Mouse (Mus musculus): ENCODE data around the gene Lingo1. TPM values are rescaled to one million over a fixed set of nuclear protein-coding genes. Genes with fewer than 3 reads are reported as not detected.

Lingo1 gene
- polyA plus RNA-seq, 1 experiment, result not detected

DNA sequence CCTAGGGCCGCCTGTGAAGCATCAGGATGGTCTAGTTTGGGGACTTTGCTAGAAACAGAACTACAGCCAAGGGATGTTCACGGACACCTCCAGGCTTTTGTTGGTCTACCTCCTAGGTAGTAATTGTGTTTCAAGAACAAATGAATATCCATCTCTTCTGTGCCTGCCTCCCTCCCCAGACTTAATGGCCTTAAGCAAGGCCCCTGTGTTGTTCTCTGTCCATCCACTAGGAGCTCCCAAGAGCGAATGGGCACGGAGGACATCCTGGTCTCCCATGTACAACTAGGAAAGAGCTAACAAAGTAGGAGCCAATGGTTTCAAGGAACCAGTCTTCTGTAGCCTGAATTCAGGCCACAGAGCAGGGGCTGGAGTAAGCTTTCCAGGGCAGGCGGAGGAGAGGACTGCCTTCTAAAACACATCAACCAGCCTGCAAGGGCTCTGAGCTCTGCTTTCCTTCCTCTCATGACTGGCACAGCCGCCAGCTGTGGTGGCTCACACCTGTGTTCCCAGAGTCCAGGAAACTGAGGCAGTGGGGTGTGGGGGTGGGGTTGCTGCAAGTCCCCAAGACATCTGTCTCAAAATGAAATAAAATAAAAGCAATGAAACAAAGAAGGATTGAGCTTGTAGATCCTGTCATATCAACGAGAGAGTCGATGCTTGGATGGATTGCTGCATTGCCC is 157.9 kb downstream of the Lingo1 start:
- TF ChIP-seq POLR2A (IDR thresholded peaks at IDR 0.05; ENCODE audit: borderline replicate concordance, low read depth, low read length) (no peak), CTCF (IDR thresholded peaks at IDR 0.05; ENCODE audit: low read depth, low read length) (no peak)

DNA sequence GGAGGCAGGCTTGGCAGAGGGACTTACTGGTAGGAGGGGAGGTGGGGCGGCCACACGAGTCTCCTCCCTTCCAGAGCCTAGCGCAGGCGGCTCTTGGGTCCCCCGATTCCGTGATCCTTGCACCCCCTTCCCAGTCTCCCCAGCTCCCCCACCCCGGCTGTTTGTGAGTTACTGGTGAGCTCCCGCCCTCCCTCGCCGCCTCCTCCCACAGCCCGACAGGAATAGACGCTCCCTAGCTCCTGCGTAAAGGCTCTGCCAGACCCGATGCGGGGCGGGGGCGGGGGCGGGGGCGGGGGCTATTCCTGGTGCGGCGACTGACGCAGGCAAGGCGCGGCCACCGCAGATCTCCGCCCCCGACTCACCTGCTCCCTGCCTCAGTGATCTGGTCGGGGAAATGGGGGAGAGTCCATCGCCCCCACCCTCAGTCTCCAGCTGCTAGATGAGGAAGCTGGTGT is 158.8 kb downstream of the Lingo1 start:
- no peaks in the 10 kb centered on the region for H3K4me1 ChIP-seq (ENCODE audit: control insufficient read depth, insufficient read depth, low read length)
- no peak overlapping the region for H3K27ac ChIP-seq (ENCODE audit: insufficient read depth, low read depth, low read length)
- TF ChIP-seq CTCF (IDR thresholded peaks at IDR 0.05; ENCODE audit: low read depth, low read length) (no peak), POLR2A (IDR thresholded peaks at IDR 0.05; ENCODE audit: borderline replicate concordance, low read depth, low read length) (no peak)
- H3K4me3 ChIP-seq (ENCODE audit: insufficient read depth, low read length), result no peak overlapping the region

More for the DNA sequence above, 157.9 kb downstream of the Lingo1 start:
- no peaks in the 10 kb centered on the region for H3K4me1 ChIP-seq (ENCODE audit: control insufficient read depth, insufficient read depth, low read length)
- H3K4me3 ChIP-seq (ENCODE audit: insufficient read depth, low read length), result no peak overlapping the region
- no peak overlapping the region for H3K27ac ChIP-seq (ENCODE audit: insufficient read depth, low read depth, low read length)

DNA sequence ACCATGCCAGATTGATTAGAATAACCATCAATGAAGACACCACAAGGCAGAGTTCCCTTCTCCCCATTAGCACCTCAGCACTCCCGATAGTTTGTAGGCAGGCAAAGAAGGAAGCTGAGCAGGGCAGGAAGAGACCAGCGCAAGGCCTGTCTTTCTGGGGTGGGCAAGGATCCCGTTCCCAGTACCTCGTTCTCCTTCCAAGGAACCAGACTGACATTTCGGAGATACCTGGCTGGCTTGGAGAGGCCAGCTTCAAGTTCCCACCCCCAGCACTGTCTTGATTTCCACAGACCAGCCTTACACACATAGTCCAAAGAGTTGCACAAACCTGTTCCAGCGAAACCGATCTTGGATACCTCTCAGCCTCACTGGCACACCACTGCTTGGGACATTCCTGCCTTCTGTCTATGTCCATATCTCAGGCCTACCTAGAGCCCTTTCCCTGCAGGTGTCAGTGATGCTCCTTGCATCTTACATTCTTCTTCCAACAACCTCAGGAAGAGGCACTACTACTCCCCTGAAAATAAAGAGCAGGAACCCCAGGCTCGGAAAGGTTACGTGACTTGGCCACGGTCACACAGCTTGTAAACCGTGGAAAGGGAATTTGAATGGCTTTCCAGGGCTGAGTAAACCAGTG is 159.4 kb downstream of the Lingo1 start:
- Histone ChIP-seq H3K4me1 (ENCODE audit: control insufficient read depth, insufficient read depth, low read length) (no peaks in the 10 kb centered on the region), H3K27ac (ENCODE audit: insufficient read depth, low read depth, low read length) (no peak overlapping the region), H3K4me3 (ENCODE audit: insufficient read depth, low read length) (no peak overlapping the region)
- TF ChIP-seq CTCF (IDR thresholded peaks at IDR 0.05; ENCODE audit: low read depth, low read length) (no peak), POLR2A (IDR thresholded peaks at IDR 0.05; ENCODE audit: borderline replicate concordance, low read depth, low read length) (no peak)

DNA sequence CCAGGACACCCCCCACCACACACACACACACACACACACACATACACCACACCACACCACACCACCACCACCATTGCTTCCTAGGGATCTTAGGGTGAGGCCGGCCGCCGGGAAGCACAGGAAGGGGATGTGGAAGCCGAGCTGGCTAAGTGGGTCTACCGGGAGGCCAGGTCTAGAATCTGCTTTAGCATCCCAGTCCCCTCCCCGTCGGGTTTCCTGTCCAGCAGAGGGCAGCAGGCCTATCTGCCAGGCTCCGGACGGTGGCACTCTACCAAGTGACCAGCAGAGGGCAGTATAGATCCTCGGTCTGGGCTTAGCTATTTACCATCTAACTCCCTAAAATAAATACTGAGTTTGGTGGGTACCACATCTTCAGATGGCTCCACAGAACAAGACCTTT is 160.1 kb downstream of the Lingo1 start:
- Histone ChIP-seq H3K27ac (ENCODE audit: insufficient read depth, low read depth, low read length) (no peak overlapping the region), H3K4me3 (ENCODE audit: insufficient read depth, low read length) (no peak overlapping the region; the same call in 1 of the 2 replicates), H3K4me1 (ENCODE audit: control insufficient read depth, insufficient read depth, low read length) (no peaks in the 10 kb centered on the region)
- TF ChIP-seq CTCF (IDR thresholded peaks at IDR 0.05; ENCODE audit: low read depth, low read length), result peak; percentile 100
- TF ChIP-seq POLR2A (IDR thresholded peaks at IDR 0.05; ENCODE audit: borderline replicate concordance, low read depth, low read length), result no peak

GRCm38 (mm10) chr9:56635498-56636121 is 160.7 kb downstream of the Lingo1 start:
- H3K4me3 ChIP-seq (ENCODE audit: insufficient read depth, low read length), result peak overlapping the region; percentile 21
- TF ChIP-seq CTCF (IDR thresholded peaks at IDR 0.05; ENCODE audit: low read depth, low read length) (no peak), POLR2A (IDR thresholded peaks at IDR 0.05; ENCODE audit: borderline replicate concordance, low read depth, low read length) (no peak)

GRCm38 (mm10) chr9:56635121-56635497 is 161.2 kb downstream of the Lingo1 start:
- H3K4me1 ChIP-seq (ENCODE audit: control insufficient read depth, insufficient read depth, low read length), result no peaks in the 10 kb centered on the region
- peak overlapping the region; percentile 21 for H3K4me3 ChIP-seq (ENCODE audit: insufficient read depth, low read length)
- no peak for TF ChIP-seq CTCF (IDR thresholded peaks at IDR 0.05; ENCODE audit: low read depth, low read length)
- TF ChIP-seq POLR2A (IDR thresholded peaks at IDR 0.05; ENCODE audit: borderline replicate concordance, low read depth, low read length), result no peak
- H3K27ac ChIP-seq (ENCODE audit: insufficient read depth, low read depth, low read length), result no peak overlapping the region

More at GRCm38 (mm10) chr9:56635498-56636121, 160.7 kb downstream of the Lingo1 start:
- no peaks in the 10 kb centered on the region for H3K4me1 ChIP-seq (ENCODE audit: control insufficient read depth, insufficient read depth, low read length)
- no peak overlapping the region for H3K27ac ChIP-seq (ENCODE audit: insufficient read depth, low read depth, low read length)

DNA sequence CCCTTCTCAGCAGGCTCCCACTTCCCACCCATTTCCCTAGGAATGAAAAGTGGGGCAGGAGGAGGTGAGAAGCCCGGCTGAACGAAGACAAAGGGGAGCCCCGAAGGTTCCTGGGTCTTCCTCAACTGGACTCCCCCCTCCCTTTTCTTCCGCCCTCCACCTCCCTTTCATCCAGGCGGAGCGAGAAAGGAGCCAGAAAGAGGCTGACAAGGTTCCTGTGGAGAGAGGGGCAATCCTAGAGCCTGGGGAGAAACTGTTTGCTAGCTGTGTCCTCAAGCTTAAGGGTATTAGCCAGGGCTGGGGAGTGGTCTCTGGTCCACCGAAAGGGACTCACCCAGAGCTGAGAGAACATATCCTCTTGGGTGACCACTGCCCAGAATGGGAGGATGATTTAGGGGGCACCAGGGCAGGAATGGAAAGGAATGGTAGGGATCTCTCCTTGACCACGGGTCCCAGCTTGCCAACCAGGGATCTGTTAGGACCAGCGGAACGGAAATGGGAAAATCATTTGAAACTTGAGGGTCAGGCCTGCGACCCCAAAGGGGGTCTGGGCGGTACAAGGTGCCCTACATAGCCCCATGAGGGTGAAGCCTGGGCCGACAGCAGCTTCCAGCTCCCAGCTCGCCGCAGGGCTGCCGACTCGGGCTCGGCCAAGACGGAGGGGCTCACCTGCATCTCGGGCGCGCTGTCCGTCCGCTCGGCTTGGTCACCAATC is 161.7 kb downstream of the Lingo1 start:
- no peaks in the 10 kb centered on the region for H3K4me1 ChIP-seq (ENCODE audit: control insufficient read depth, insufficient read depth, low read length)
- H3K4me3 ChIP-seq (ENCODE audit: insufficient read depth, low read length), result no peak overlapping the region
- TF ChIP-seq POLR2A (IDR thresholded peaks at IDR 0.05; ENCODE audit: borderline replicate concordance, low read depth, low read length) (no peak), CTCF (IDR thresholded peaks at IDR 0.05; ENCODE audit: low read depth, low read length) (no peak)
- H3K27ac ChIP-seq (ENCODE audit: insufficient read depth, low read depth, low read length), result no peak overlapping the region

GRCm38 (mm10) chr9:56633449-56634225 is 162.6 kb downstream of the Lingo1 start:
- no peak for TF ChIP-seq POLR2A (IDR thresholded peaks at IDR 0.05; ENCODE audit: borderline replicate concordance, low read depth, low read length)
- TF ChIP-seq CTCF (IDR thresholded peaks at IDR 0.05; ENCODE audit: low read depth, low read length), result no peak
- H3K4me3 ChIP-seq (ENCODE audit: insufficient read depth, low read length), result no peak overlapping the region
- H3K27ac ChIP-seq (ENCODE audit: insufficient read depth, low read depth, low read length), result no peak overlapping the region
- no peaks in the 10 kb centered on the region for H3K4me1 ChIP-seq (ENCODE audit: control insufficient read depth, insufficient read depth, low read length)

- Histone ChIP-seq H3K4me1 (ENCODE audit: control insufficient read depth, insufficient read depth, low read length) (no peaks in the 10 kb centered on the region), H3K27ac (ENCODE audit: insufficient read depth, low read depth, low read length) (no peak overlapping the region), H3K4me3 (ENCODE audit: insufficient read depth, low read length) (no peak overlapping the region)
- TF ChIP-seq POLR2A (IDR thresholded peaks at IDR 0.05; ENCODE audit: borderline replicate concordance, low read depth, low read length), result no peak
- no peak for TF ChIP-seq CTCF (IDR thresholded peaks at IDR 0.05; ENCODE audit: low read depth, low read length)
Observed at GRCm38 (mm10) chr9:56630945-56631344, 165.3 kb downstream of the Lingo1 start.

Measured in bone marrow macrophage, adult 2 months (primary cell).